Mouse (Mus musculus) bone marrow macrophage, adult 2 months (primary cell): ENCODE results near the gene St7.

ENCODE experiments used
- CTCF ChIP-seq: IDR thresholded peaks from 2 replicates; pipeline ENCODE4 v1.5.1; 2012; ENCODE audit warnings: low read depth, mild to moderate bottlenecking, low read length, moderate library complexity
- POLR2A ChIP-seq: IDR thresholded peaks from 2 replicates; pipeline ENCODE4 v1.6.1; 2012; ENCODE audit warnings: mild to moderate bottlenecking, low read depth, low read length, borderline replicate concordance

DNA sequence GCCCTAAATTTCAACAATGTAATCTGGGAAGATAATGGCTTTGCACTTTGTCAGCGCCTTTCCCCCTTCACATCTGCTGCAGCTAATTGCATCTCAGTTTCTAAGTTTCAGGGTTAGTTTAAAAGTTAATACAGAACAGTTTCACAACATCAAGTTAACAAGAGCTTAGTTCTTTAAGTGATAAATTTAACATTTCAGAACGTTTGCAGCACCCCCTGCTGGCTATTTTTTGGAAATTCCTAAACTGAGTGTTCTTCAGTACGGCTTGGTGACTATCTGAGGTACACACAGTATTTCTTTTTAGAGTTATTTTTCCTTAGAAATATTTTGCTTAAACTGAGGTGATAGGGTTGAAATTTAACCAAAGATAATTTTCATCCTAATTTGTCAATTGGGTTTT is 150.0 kb downstream of the St7 start:
- TF ChIP-seq CTCF = no peak
- no peak for TF ChIP-seq POLR2A
